Comparison of ENCODE assay signal across 8 mouse cellular contexts in the genomic region with DNA sequence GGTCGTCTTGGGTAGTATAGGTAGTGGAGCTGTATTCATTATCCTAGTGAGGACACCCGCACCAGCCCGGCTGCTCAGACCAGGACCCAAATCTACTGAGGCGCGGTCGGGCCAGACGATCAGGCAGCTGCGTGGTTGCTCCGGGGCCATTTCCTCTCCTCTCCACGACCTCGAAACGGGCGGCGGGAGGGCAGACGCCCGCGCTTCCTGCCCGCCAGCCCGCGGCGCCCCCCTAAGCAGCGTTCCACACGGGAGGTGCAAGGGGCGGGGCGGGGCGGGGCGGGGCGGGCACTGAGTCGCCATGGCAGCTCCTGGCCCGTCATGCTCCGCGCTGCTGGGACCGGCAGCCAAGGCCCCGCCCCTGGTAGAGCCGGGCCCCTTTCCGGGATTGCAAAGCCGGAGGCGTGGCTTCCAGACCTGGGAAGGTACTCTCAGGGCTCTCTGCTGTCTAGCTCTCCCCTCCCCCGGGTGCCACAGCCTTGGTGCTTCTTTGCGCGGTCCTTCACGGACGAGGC. TPM values are rescaled to one million over a fixed set of nuclear protein-coding genes. Genes with fewer than 3 reads are reported as not detected.
DNase-seq lines count a peak whose midpoint lies in the region; ATAC-seq lines count a peak whose summit lies in the region.

No protein-coding gene starts in this region.

- no peaks in the 10 kb centered on the region for H3K9me3 ChIP-seq in hindbrain, embryonic 13.5 days

- H3K27ac ChIP-seq in hindbrain, embryonic 13.5 days: peak overlapping the region; percentile 96

- H3K4me3 ChIP-seq in hindbrain, embryonic 13.5 days: peak overlapping the region; percentile 50

- peak; percentile 92 for ATAC-seq in hindbrain, embryonic 13.5 days (ENCODE audit: low FRiP score)

- H3K27me3 ChIP-seq in hindbrain, embryonic 13.5 days: no peaks in the 10 kb centered on the region

- no peaks in the 10 kb centered on the region for H3K36me3 ChIP-seq in hindbrain, embryonic 13.5 days

- H3K4me2 ChIP-seq in hindbrain, embryonic 13.5 days: peak overlapping the region; percentile 79

- WGBS in hindbrain, embryonic 13.5 days: under 1% methylated on average over 22 of the region's 43 CpGs

- peak overlapping the region; percentile 80 for H3K9ac ChIP-seq in hindbrain, embryonic 13.5 days

- peaks cover 73% of the 10 kb centered on the region for H3K4me1 ChIP-seq in hindbrain, embryonic 13.5 days (replicated peaks)

- DNase-seq in T-cell, adult 2 months (ENCODE audit: low spot score): peak; percentile 96
- DNase-seq in cerebellum, postnatal 25 days: peak; percentile 89 to 93
- DNase-seq in frontal cortex, postnatal 14 days (ENCODE audit: low spot score in 2 of 2): peak; percentile 78 to 82
- peak; percentile 77 to 90 for DNase-seq in left cerebral cortex, adult 18-20 months (ENCODE audit: low spot score in 2 of 2)
- peak; percentile 96 to 98 for DNase-seq in lung, postnatal 4 days
- DNase-seq in retina, postnatal 1 day: peak; percentile 96
- peak; percentile 88 to 95 for DNase-seq in urinary bladder, adult 18-20 months (ENCODE audit: low spot score in 2 of 2)

RNA-seq across cellular contexts. Expression of a gene that starts 10.3 kb away (rescaled TPM):
- polyA plus RNA-seq in hindbrain, embryonic 13.5 days (2015; fragmentation: Nextera tagmentation; extraction: Ambion mirVana): 32.6 and 32.7 TPM in 2 replicates
- 10 to 100 TPM; 74.0 to 76.1 TPM for total RNA-seq in left cerebral cortex, adult 18-20 months (2021)

Comparison
In these comparisons a context has a peak if more than half of its experiments do, and no peak if none do; other contexts are left out.
1. Peak in every context shown above with its lines: DNase-seq, ATAC-seq, H3K4me3 ChIP-seq and H3K27ac ChIP-seq.